Mouse (Mus musculus) mammary gland, adult 2 months (tissue): ENCODE data around the gene Vmn1r63. TPM values are rescaled to one million over a fixed set of nuclear protein-coding genes. Genes with fewer than 3 reads are reported as not detected.

ENCODE experiments used
- polyA plus RNA-seq: library from polyadenylated mRNA; depleted of rRNA; stranded (reverse); fragments of >200 nt; gene quantifications from 2 replicates; pipeline ENCODE4 v1.2.3, GENCODE M21; 2012; ENCODE audit warnings: low replicate concordance; rRNA removed

Gene Vmn1r63
- polyA plus RNA-seq, result not detected in 2 replicates

GRCm38 (mm10) chr7:5805345-5805744, at the start of gene Vmn1r63:
Gene Vmn1r63 (minus strand): TSS chr7:5805445.

Other genes starting within 250 kb of the Vmn1r63 start
- not detected in 2 replicates for gene Vmn1r61, start 192.2 kb downstream of the Vmn1r63 start, polyA plus RNA-seq
- gene Vmn1r62, start 131.8 kb downstream of the Vmn1r63 start, polyA plus RNA-seq, result not detected in 2 replicates
- gene Vmn1r64, start 79.1 kb upstream of the Vmn1r63 start, polyA plus RNA-seq, result not detected in 2 replicates
- gene Vmn1r65, start 205.6 kb upstream of the Vmn1r63 start, polyA plus RNA-seq, result not detected in 2 replicates
- not detected in 2 replicates for gene Nlrp4c, start 239.7 kb upstream of the Vmn1r63 start, polyA plus RNA-seq